8 mouse cellular contexts compared by ENCODE assay signal in genomic region chr17:56241541-56242401, GRCm38 (mm10). TPM values are rescaled to one million over a fixed set of nuclear protein-coding genes. Genes with fewer than 3 reads are reported as not detected.
DNase-seq lines count a peak whose midpoint lies in the region; ATAC-seq and TF ChIP-seq lines count a peak whose summit lies in the region.

No protein-coding gene starts in this region.

- POLR2A ChIA-PET in Patski (lab: Charles Lee) = no interaction called here

- DNase-seq in Patski (ENCODE audit: low read depth, low spot score) = no peak
- DNase-seq in cerebellum, adult 8-10 months = peak; percentile 86
- DNase-seq in frontal cortex, postnatal 14 days (ENCODE audit: low spot score in 2 of 2) = peak; percentile 70 to 72
- DNase-seq in hindlimb bud, embryonic 11.5 days (ENCODE audit: extremely low spot score, low read depth, low spot score) = peak; percentile 78
- DNase-seq in left cerebral cortex, postnatal 10 days (ENCODE audit: extremely low spot score in 1 of 2, low spot score in 2 of 2) = peak; percentile 76 to 88
- DNase-seq in midbrain, embryonic 10.5 days (ENCODE audit: low spot score) = peak; percentile 84
- DNase-seq in right cerebral cortex, postnatal 25 days = peak; percentile 80
- peak; percentile 78 to 85 for DNase-seq in urinary bladder, postnatal 36 days (ENCODE audit: low spot score in 2 of 2)

- no peaks in the 10 kb centered on the region for H3K9me3 ChIP-seq in midbrain, embryonic 10.5 days (replicated peaks)

- WGBS in midbrain, embryonic 10.5 days = under 1% methylated on average over 33 of the region's 33 CpGs

- H3K4me3 ChIP-seq in midbrain, embryonic 10.5 days = peak overlapping the region; percentile 44

- peaks cover 20% of the 10 kb centered on the region for H3K27me3 ChIP-seq in Patski
- peaks cover 6% of the 10 kb centered on the region; the same call in 1 of the 2 replicates for H3K27me3 ChIP-seq in midbrain, embryonic 10.5 days (ENCODE audit: low read depth, poor library complexity, severe bottlenecking)

- H3K27ac ChIP-seq in midbrain, embryonic 10.5 days (replicated peaks) = no peak overlapping the region

- peak; percentile 73 for ATAC-seq in Patski

- intact Hi-C loops in left cerebral cortex, postnatal 10 days (cut with DNase I) = no loop called here

- no peak for TF ChIP-seq CTCF in Patski (IDR thresholded peaks at IDR 0.05)

- H3K4me1 ChIP-seq in midbrain, embryonic 10.5 days = peaks cover 10% of the 10 kb centered on the region; the same call in 1 of the 2 replicates

- H3K36me3 ChIP-seq in midbrain, embryonic 10.5 days = no peaks in the 10 kb centered on the region

- CTCF ChIA-PET in Patski (lab: Charles Lee) = interaction anchor here (1.4 kb wide), 2 partner anchors 14 to 84 kb away, joined by 3 read pairs; no protein-coding TSS in a partner anchor

- in situ Hi-C loops in Patski (cut with MboI; ENCODE audit: low pct_unique_long_range_greater_than_20kb) = no loop called here

RNA-seq across cellular contexts. Expression of gene Fem1a, which starts 14.8 kb away (rescaled TPM):
- 17.2 TPM for polyA plus RNA-seq in Patski (2021)
- 10 to 100 TPM; 45.4 TPM for total RNA-seq in left cerebral cortex, postnatal 10 days (2021)
- polyA plus RNA-seq in midbrain, embryonic 10.5 days (2016; fragmentation: Nextera tagmentation; extraction: Ambion mirVana) = 11.7 and 15.1 TPM in 2 replicates

RNA-seq across cellular contexts. Expression of gene Dpp9, which starts 23.1 kb away (rescaled TPM):
- 58.5 TPM for polyA plus RNA-seq in Patski (2021)
- 10 to 100 TPM; 43.8 to 44.8 TPM for total RNA-seq in left cerebral cortex, postnatal 10 days (2021)
- polyA plus RNA-seq in midbrain, embryonic 10.5 days (2016; fragmentation: Nextera tagmentation; extraction: Ambion mirVana) = 45.6 and 46.9 TPM in 2 replicates

RNA-seq across cellular contexts. Expression of gene Ticam1, which starts 34.8 kb away (rescaled TPM):
- 23.9 TPM for polyA plus RNA-seq in Patski (2021)
- 1 to 10 TPM; 4.0 to 4.2 TPM for total RNA-seq in left cerebral cortex, postnatal 10 days (2021)
- 2.4 and 3.1 TPM in 2 replicates for polyA plus RNA-seq in midbrain, embryonic 10.5 days (2016; fragmentation: Nextera tagmentation; extraction: Ambion mirVana)

RNA-seq across cellular contexts. Expression of gene Plin3, which starts 50.9 kb away (rescaled TPM):
- 82.5 TPM for polyA plus RNA-seq in Patski (2021)
- 1 to 10 TPM; 3.8 to 5.4 TPM for total RNA-seq in left cerebral cortex, postnatal 10 days (2021)
- polyA plus RNA-seq in midbrain, embryonic 10.5 days (2016; fragmentation: Nextera tagmentation; extraction: Ambion mirVana) = 59.5 and 70.0 TPM in 2 replicates

RNA-seq across cellular contexts. Expression of gene Mydgf, which starts 58.1 kb away (rescaled TPM):
- polyA plus RNA-seq in Patski (2021) = 96.5 TPM
- 10 to 100 TPM; 49.4 to 51.4 TPM for total RNA-seq in left cerebral cortex, postnatal 10 days (2021)
- polyA plus RNA-seq in midbrain, embryonic 10.5 days (2016; fragmentation: Nextera tagmentation; extraction: Ambion mirVana) = 77.0 and 78.4 TPM in 2 replicates
